Mouse (Mus musculus) heart, adult 2 months (tissue): ENCODE measurements at regions not wholly inside any gene's neighbourhood (a gene's known extent, or its start where the extent isn't known, plus 50 kb on each side); places are given as distances from the start of the nearest gene placed in this dataset.

Experiments used
- CTCF ChIP-seq: fragments of 200-600 bp; IDR thresholded peaks from 2 replicates; pipeline ENCODE4 v1.8.1; 2022; ENCODE audit warnings: antibody characterized with exemption, mild to moderate bottlenecking, moderate library complexity
- EP300 ChIP-seq: fragments of 200-500 bp; IDR thresholded peaks from 2 replicates; pipeline ENCODE4 v1.6.1; 2011; ENCODE audit warnings: low read depth, low read length, control low read depth; ENCODE audit not compliant: insufficient read depth
- POLR2A ChIP-seq: fragments of 200-500 bp; IDR thresholded peaks from 2 replicates; pipeline ENCODE4 v1.6.1; 2011; ENCODE audit warnings: mild to moderate bottlenecking, low read depth, low read length, control low read depth; ENCODE audit not compliant: insufficient read depth

DNA sequence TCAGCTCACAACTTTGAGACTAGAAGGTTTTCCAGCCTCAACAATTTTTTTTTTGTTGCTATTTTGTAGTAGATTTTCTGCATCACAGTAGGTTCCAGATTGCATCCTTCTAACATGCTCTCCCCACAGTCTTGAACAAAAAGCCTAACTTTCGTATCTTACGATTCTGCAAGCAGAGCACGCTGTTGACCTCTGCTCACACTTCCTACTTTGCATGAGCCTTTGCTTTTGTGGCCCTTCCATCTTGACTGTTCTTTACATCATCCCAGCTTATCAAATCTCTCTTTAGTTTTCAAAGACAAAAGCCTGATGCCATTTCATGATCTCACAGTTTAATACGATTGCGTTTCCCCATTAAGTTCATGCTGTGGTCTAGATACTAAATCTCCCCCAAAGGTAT lies 207.6 kb downstream of the 1700064H15Rik start:
- TF ChIP-seq CTCF (no peak), POLR2A (no peak), EP300 (no peak)
